Mouse (Mus musculus) right cerebral cortex, adult 2 months (tissue): ENCODE data around the gene Fbxo36.

Experiments used
- DNase-seq, 2 experiments: peaks; one replicate each; pipeline ENCODE4 v3.0.0; 2021 to 2022; ENCODE audit warnings: low spot score in 2 of 2

Fbxo36 gene

GRCm38 (mm10) chr1:84890005-84890393, 50.4 kb downstream of the Fbxo36 start:
- no peak for DNase-seq

- no peak for DNase-seq
Observed at GRCm38 (mm10) chr1:84890503-84890902, 50.9 kb downstream of the Fbxo36 start.

GRCm38 (mm10) chr1:84891746-84892145, 52.1 kb downstream of the Fbxo36 start:
- DNase-seq, result no peak

- DNase-seq, result no peak
Observed at GRCm38 (mm10) chr1:84897364-84897763, 57.7 kb downstream of the Fbxo36 start.

- DNase-seq, result no peak
Observed at GRCm38 (mm10) chr1:84899156-84899555, 59.5 kb downstream of the Fbxo36 start.

- no peak for DNase-seq
Observed at GRCm38 (mm10) chr1:84904467-84904866, 64.8 kb downstream of the Fbxo36 start.

GRCm38 (mm10) chr1:84910177-84910804, 70.7 kb downstream of the Fbxo36 start:
- no peak for DNase-seq

GRCm38 (mm10) chr1:84912571-84912970, 72.9 kb downstream of the Fbxo36 start:
- no peak for DNase-seq

- no peak for DNase-seq
Observed at GRCm38 (mm10) chr1:84915010-84915409, 75.4 kb downstream of the Fbxo36 start.

- no peak for DNase-seq
Observed at GRCm38 (mm10) chr1:84918865-84919264, 79.2 kb downstream of the Fbxo36 start.

GRCm38 (mm10) chr1:84923432-84923831, 83.8 kb downstream of the Fbxo36 start:
- DNase-seq, result no peak

- no peak for DNase-seq
Observed at GRCm38 (mm10) chr1:84924134-84924533, 84.5 kb downstream of the Fbxo36 start.

GRCm38 (mm10) chr1:84925599-84925998, 86.0 kb downstream of the Fbxo36 start:
- no peak for DNase-seq

GRCm38 (mm10) chr1:84933472-84934150, 94.0 kb downstream of the Fbxo36 start:
- DNase-seq, result peak; percentile 94

GRCm38 (mm10) chr1:84934151-84934502, 94.5 kb downstream of the Fbxo36 start:
- DNase-seq, result no peak

GRCm38 (mm10) chr1:84934503-84935333, 95.1 kb downstream of the Fbxo36 start, which contains the start of gene Slc16a14:
Gene Slc16a14, minus strand, starts transcription at chr1:84935134.
- peak; percentile 58 to 64 for DNase-seq

GRCm38 (mm10) chr1:84935668-84936067, 96.0 kb downstream of the Fbxo36 start:
- DNase-seq, result peak; percentile 90 to 94

GRCm38 (mm10) chr1:84936716-84937510, 97.3 kb downstream of the Fbxo36 start:
- DNase-seq, result no peak

- DNase-seq, result no peak
Observed at GRCm38 (mm10) chr1:84939466-84939865, 99.8 kb downstream of the Fbxo36 start.

- DNase-seq, result no peak
Observed at GRCm38 (mm10) chr1:84940322-84940721, 100.7 kb downstream of the Fbxo36 start.

- DNase-seq, result no peak
Observed at GRCm38 (mm10) chr1:84942666-84943065, 103.0 kb downstream of the Fbxo36 start.

GRCm38 (mm10) chr1:84943549-84943948, 103.9 kb downstream of the Fbxo36 start:
- DNase-seq, result no peak
